In genomic region chr10:69385136-69385535, GRCm38 (mm10) we compare ENCODE assay signal across 17 mouse cellular contexts. TPM values are rescaled to one million over a fixed set of nuclear protein-coding genes. Genes with fewer than 3 reads are reported as not detected.
A peak's percentile ranks its signal among the peaks of the same experiment; 100 is the strongest.
DNase-seq lines count a peak whose midpoint lies in the region.
"Had no signal": no experiment of that assay in that cellular context is flagged by ENCODE, and none has a peak within 500 bp of the region (broad histone marks: within the 10 kb centered on the region; RNA-seq: fewer than 3 reads in every experiment).

No protein-coding gene starts in this region.

- peak; percentile 80 for DNase-seq in heart, adult 11 months
- no peak for DNase-seq in heart, postnatal 36 days
- DNase-seq in Muller cell, postnatal 12 days (ENCODE audit: inconsistent ontology term): peak; percentile 62
- DNase-seq in retina, embryonic 14.5 days (ENCODE audit: low spot score): peak; percentile 56
- DNase-seq in retina, postnatal 1 day: peak; percentile 70
- DNase-seq in frontal cortex, postnatal 25 days (ENCODE audit: low spot score in 2 of 2): no peak
- no peak for DNase-seq in right cerebral cortex, postnatal 36 days (ENCODE audit: low spot score in 2 of 2)
- DNase-seq in kidney, adult 9 months: no peak
- DNase-seq: adrenal gland, adult 2 months; adrenal gland, adult 8-10 months; adrenal gland, postnatal 14 days; adrenal gland, postnatal 25 days; adrenal gland, postnatal 36 days; B cell, adult 2 months; cerebellum, adult 11 months; cerebellum, adult 11-12 months; cerebellum, adult 18-20 months had no signal

- intact Hi-C loops in heart, postnatal 36 days (cut with DNase I): no loop called here

RNA-seq across cellular contexts. Expression of gene Ank3, which starts 13.4 kb away (rescaled TPM):
- total RNA-seq in heart, postnatal 36 days (2021): 10 to 100 TPM; 77.7 to 83.4 TPM

RNA-seq across cellular contexts. Expression of gene Cdk1, which starts 32.4 kb away (rescaled TPM):
- total RNA-seq in heart, postnatal 36 days (2021): 1 to 10 TPM; 2.4 to 2.7 TPM

Comparison
In these comparisons a context has a peak if more than half of its experiments do, and no peak if none do; other contexts are left out.
1. DNase-seq: peak in heart, adult 11 months (single experiment), Muller cell, postnatal 12 days (single experiment), retina, embryonic 14.5 days (single experiment) and retina, postnatal 1 day (single experiment); none in heart, postnatal 36 days (0 of 2), frontal cortex, postnatal 25 days (0 of 2), right cerebral cortex, postnatal 36 days (0 of 2) and kidney, adult 9 months (single experiment).